Mouse (Mus musculus): ENCODE results near the gene Cdc42se2.

GRCm38 (mm10) chr11:54802621-54803020 is 15.1 kb upstream of the Cdc42se2 start:
- TF ChIP-seq CTCF (IDR thresholded peaks at IDR 0.05; ENCODE audit: low read depth) (no peak), EP300 (IDR thresholded peaks at IDR 0.05; ENCODE audit: low read depth) (no peak)

All from liver, postnatal 0 days (tissue).